Mouse (Mus musculus): ENCODE results near the gene Setmar. TPM values are rescaled to one million over a fixed set of nuclear protein-coding genes. Genes with fewer than 3 reads are reported as not detected.
"Not testable (repeated sequence)": the region's sequence is repeated elsewhere in the genome, so short reads cannot be mapped to it uniquely, and the experiment has no call there.

Setmar gene
- 1.9 TPM in 1 of 2 replicates, not detected in the other for total RNA-seq (2015; ENCODE audit: low replicate concordance)
- 0.94 TPM in 1 of 2 replicates, not detected in the other for total RNA-seq (2017; ENCODE audit: low replicate concordance)

DNA sequence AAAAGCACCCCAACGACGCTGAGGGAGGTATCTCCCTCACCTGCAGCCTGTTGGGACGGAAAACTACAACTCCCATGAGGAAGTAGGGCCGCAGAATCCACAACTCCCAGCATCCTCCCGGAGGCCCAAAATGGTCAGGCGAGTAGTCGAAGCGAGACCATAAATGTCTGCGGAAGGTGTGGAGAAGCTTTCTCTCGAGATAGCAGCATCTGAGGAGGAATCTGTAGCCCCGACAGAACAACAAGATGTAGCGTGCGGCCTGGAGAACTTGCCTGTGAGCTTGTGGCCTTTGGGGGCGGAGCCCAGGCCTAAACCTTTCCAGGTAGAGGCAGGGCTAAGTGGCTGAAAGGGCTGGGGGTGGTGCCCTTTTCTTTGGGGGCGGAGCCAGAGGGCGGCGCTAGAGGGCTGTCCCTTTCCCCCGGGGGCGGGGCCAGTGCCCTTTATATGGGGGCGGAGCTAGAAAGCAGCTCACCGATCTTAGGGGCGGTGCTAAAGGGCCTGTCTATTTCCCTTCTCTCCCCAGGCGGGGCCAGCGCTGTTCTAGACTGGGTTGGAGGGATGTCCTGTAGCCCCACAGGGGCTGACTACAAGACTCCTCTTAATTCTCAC is at the start of gene Setmar:
Gene Setmar, plus strand, starts transcription at position 128 of the 609 bp plus-strand sequence.
- ATAC-seq (replicated peaks; ENCODE audit: low FRiP score, poor library complexity, severe bottlenecking): peak; percentile 97

DNA sequence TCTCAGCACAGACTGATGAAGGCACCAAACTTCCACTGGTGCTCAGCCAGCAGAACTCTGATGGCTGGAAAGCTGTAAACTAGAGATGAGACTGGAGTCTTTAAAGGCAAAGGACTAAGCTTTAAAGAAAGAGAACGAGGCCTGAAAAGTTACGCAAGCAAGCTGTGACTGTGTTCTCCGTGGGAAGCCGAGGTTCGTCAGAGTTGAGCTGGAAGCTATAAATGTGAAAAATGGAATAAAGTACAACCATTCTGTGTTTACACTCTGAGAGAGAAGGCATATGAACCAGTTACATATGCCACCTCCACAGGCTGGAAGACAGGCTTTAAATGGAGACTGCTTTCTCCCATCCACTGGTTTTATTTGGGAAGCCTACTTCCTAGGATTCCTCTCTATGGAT is 43.2 kb upstream of the Setmar start:
- no peak for ATAC-seq (replicated peaks; ENCODE audit: low FRiP score, poor library complexity, severe bottlenecking)

DNA sequence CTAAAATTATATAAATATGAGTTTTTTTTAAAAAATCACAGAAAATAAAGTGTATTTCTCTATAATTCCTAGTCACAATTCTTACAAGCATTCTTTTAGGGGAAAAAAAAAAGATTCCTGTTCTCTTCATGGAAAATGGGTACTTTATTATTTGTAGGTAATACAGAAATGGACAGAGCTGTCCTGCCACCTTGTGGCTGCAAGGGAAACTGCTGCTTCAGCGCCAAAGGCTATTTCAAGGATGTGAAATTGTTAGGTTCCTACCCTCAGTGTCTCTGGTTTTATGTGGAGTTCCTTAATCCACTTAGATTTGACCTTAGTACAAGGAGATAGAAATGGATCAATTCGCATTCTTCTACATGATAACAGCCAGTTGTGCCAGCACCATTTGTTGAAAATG is 9.8 kb upstream of the Setmar start:
- ATAC-seq (replicated peaks; ENCODE audit: low FRiP score, poor library complexity, severe bottlenecking): not testable (repeated sequence)

DNA sequence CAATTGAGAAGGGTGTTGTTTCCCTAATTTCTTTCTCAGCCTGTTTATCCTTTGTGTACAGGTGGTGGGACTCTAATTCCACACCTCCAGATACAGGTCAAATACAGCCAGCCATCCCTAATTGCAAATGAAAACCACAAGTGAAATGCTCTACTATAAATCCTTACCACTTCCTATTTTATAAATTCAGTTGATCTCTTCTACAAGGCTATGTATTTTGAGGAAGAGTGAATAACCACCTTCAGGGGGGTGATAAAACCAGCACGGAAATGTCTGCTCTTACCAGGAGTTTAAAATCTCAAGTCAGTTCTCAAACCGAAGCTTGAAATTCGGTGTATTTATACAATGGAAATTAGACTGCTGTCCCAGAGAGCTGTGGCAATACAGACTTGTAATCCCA is 8.9 kb upstream of the Setmar start:
- no peak for ATAC-seq (replicated peaks; ENCODE audit: low FRiP score, poor library complexity, severe bottlenecking)

DNA sequence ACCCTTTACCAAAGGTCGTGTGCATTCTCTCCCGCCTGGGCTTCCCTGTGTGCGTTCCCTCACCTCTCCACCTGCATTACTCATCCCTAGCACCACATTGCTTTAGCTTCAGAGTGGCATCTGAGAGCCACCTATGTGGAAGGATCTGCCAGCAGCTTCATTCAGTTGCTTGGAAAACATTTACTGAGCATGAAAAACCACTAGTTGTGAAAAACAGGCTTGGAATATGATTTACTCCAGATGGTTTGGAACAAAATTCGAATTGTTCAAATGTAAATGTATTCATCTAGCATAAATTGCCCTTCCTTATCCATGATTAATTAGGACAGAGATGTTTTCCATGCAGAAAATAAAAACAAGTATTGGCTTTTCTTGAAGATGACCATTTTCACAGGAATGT is 7.5 kb upstream of the Setmar start:
- no peak for ATAC-seq (replicated peaks; ENCODE audit: low FRiP score, poor library complexity, severe bottlenecking)

DNA sequence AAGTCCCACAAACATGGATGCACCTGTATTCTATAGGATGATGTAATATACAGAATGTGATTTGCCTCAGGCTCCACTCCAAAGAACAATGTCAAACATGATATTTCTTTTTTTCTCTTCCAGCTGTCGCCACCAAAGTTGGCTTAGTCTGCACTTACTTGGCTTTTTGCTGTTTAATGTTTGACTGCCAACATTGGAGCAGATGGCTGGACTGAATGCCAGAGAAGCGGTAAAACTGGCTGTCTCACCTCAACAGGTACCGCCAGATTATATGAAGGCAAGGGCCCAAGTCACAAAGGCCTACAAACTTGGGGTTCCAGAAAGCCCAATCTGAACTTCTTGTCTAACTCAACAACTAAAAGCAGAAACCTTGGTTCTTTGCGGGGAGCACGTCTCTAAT is 6.8 kb upstream of the Setmar start:
- no peak for ATAC-seq (replicated peaks; ENCODE audit: low FRiP score, poor library complexity, severe bottlenecking)

- no peak for ATAC-seq (replicated peaks; ENCODE audit: low FRiP score, poor library complexity, severe bottlenecking)
Observed at GRCm38 (mm10) chr6:108061121-108061520, 3.7 kb upstream of the Setmar start.

DNA sequence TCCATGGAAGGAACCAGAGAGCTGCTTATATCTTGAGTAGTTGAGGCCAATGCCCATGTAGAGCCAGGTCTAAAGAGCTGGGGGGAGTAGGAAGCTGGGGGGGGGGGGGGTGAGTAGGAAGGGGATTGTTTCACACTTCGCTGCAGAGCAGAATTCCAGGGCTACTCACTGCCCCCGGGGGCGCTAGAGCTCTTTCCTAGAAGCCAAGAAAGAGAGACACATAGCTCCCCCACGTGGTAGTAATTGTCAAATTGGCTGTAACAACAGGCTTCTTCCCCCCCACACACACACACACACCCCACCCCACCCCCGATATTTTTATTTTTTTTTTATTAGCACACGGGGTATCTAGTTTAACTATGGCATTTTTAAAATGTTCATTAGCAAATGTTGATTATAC is 738 bp downstream of the Setmar start:
- no peak for ATAC-seq (replicated peaks; ENCODE audit: low FRiP score, poor library complexity, severe bottlenecking)

DNA sequence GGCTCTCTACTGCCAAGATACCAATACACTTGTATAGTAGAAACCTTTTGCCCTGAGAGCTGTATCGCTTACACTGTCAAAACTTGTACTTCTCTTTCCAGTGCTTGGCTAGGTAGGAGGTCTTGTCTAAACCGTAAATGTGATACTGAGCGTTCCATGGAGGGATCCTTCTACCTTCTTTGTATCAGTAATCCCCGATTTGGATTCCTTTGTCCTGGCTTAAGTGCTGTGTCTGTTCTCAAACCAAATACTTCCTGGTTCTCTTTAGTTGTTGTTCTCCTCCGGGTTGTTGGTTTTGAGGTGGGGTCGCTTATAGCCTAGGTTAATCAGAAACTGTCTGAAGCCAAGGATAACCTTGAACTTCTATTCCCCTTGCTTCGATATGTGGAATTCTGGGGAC is 6.1 kb downstream of the Setmar start:
- no peak for ATAC-seq (replicated peaks; ENCODE audit: low FRiP score, poor library complexity, severe bottlenecking)

GRCm38 (mm10) chr6:108073071-108073470 is 8.2 kb downstream of the Setmar start:
- no peak for ATAC-seq (replicated peaks; ENCODE audit: low FRiP score, poor library complexity, severe bottlenecking)

- no peak for ATAC-seq (replicated peaks; ENCODE audit: low FRiP score, poor library complexity, severe bottlenecking)
Observed at GRCm38 (mm10) chr6:108073931-108074330, 9.1 kb downstream of the Setmar start.

DNA sequence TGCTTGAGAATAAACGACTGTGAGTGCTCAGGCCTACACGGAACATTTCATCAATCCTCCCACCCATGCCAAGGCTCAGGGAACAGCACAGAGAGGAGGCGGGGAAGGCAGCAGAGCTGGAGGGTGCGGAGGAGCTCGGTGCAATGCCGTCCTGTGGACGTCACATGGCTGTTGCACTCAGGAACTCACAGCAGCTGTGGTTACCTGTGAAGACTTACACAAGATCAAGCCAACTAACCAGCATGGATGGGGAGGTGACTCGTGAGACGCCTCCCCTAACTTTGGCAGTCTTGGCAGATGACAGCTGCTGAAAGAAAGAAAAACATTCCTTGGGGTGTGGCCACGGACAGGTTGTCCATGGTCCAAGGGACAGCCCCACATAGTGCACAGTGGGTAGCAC is 9.8 kb downstream of the Setmar start:
- no peak for ATAC-seq (replicated peaks; ENCODE audit: low FRiP score, poor library complexity, severe bottlenecking)

DNA sequence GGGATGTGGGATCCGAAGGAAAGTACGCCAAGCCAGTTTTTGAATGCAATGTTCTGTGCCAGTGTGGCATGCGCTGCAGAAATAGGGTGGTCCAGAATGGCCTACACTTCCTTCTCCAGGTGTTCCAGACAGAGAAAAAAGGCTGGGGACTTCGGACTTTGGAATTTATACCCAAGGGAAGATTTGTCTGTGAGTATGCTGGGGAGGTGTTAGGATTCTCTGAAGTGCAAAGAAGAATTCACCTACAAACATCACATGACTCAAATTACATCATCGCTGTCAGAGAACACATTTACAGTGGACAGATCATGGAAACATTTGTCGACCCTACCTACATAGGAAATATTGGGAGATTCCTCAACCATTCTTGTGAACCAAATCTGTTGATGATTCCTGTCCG is 11.0 kb downstream of the Setmar start:
- ATAC-seq (replicated peaks; ENCODE audit: low FRiP score, poor library complexity, severe bottlenecking): no peak

- no peak for ATAC-seq (replicated peaks; ENCODE audit: low FRiP score, poor library complexity, severe bottlenecking)
Observed at GRCm38 (mm10) chr6:108091296-108091695, 26.5 kb downstream of the Setmar start.

- no peak for ATAC-seq (replicated peaks; ENCODE audit: low FRiP score, poor library complexity, severe bottlenecking)
Observed at GRCm38 (mm10) chr6:108092646-108093045, 27.8 kb downstream of the Setmar start.

- no peak for ATAC-seq (replicated peaks; ENCODE audit: low FRiP score, poor library complexity, severe bottlenecking)
Observed at GRCm38 (mm10) chr6:108093449-108093848, 28.6 kb downstream of the Setmar start.

GRCm38 (mm10) chr6:108095445-108095844 is 30.6 kb downstream of the Setmar start:
- no peak for ATAC-seq (replicated peaks; ENCODE audit: low FRiP score, poor library complexity, severe bottlenecking)

DNA sequence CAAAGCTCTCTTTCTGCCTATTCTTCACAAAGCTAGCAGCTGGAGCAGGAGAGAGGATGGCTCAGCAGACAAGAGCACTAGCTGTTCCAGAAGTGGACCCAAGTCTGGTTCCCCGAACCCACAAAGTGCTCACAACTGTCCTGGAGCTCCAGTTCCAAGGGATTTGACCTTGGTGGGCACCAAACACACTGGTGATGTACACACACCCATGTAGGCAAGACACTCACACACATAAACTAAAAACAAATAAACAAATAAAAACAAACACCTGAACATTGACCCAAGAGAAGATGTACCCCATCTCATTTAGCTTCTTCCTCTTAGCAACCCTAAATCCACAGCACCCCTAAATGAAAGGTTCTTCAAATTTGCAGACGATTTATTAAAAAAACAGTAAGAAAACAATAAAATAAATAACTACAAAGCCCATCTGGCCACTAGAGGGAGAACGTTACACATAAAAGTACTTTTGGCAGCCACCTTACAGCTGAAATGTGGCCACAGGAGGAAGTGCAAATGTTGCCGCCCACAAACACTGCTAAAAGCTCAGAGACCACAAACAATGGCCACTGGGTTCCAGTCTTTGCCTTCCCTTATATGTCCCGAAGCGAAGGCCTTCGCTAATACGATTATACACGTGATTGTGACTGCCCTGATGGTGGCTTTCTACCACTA is 33.5 kb downstream of the Setmar start:
- ATAC-seq (replicated peaks; ENCODE audit: low FRiP score, poor library complexity, severe bottlenecking): no peak

DNA sequence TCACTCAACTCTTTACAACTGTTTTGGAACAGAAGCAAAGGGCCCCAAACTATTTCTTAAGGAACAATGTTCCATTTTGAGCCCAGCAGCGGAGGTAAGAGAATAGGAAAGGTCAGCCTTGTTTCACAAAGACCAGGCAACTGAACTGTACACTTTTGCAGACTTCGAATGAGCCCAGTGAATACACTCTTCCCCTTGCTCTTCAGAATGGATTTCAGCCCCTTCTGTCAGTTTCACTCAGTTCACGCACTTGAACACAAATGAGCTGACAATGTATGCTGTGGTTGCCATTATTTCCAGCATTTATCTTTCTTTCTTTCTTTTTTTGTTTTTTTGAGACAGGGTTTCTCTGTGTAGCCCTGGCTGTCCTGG is 34.0 kb downstream of the Setmar start:
- no peak for ATAC-seq (replicated peaks; ENCODE audit: low FRiP score, poor library complexity, severe bottlenecking)

GRCm38 (mm10) chr6:108101936-108102830 is 37.3 kb downstream of the Setmar start:
- no peak for ATAC-seq (replicated peaks; ENCODE audit: low FRiP score, poor library complexity, severe bottlenecking)

- ATAC-seq (replicated peaks; ENCODE audit: low FRiP score, poor library complexity, severe bottlenecking): no peak
Observed at GRCm38 (mm10) chr6:108107376-108107775, 42.5 kb downstream of the Setmar start.
